Mouse (Mus musculus) ovary, postnatal 36 days (tissue): ENCODE measurements around the gene Chmp2b.

Source experiments
- DNase-seq: peaks from one replicate; pipeline ENCODE4 v3.0.0; 2022; ENCODE audit warnings: low spot score, mixed read lengths

Gene Chmp2b

GRCm38 (mm10) chr16:65526695-65527094, 35.8 kb downstream of the Chmp2b start:
- DNase-seq, result no peak

GRCm38 (mm10) chr16:65526004-65526403, 36.5 kb downstream of the Chmp2b start:
- no peak for DNase-seq

- no peak for DNase-seq
Measured at GRCm38 (mm10) chr16:65520211-65520610, 42.3 kb downstream of the Chmp2b start, which contains the start of gene Pou1f1. Gene Pou1f1 (plus strand): TSS chr16:65520511.

- no peak for DNase-seq
Measured at GRCm38 (mm10) chr16:65514223-65514622, 48.3 kb downstream of the Chmp2b start.

- DNase-seq, result no peak
Measured at GRCm38 (mm10) chr16:65497049-65497448, 65.5 kb downstream of the Chmp2b start.

GRCm38 (mm10) chr16:65496030-65496429, 66.5 kb downstream of the Chmp2b start:
- no peak for DNase-seq
